Mouse (Mus musculus) CH12.LX (cell line): ENCODE measurements around the gene Sds.

Source experiments
- CTCF ChIP-seq, 2 experiments: IDR thresholded peaks in 1 of 2; conservative IDR thresholded peaks in 1 of 2; 2 replicates each; pipeline ENCODE4 v1.5.1; 2011 to 2012; ENCODE audit warnings: low read depth in 2 of 2, low read length in 2 of 2, improper control_type of control experiment in 1 of 2, inconsistent platforms in 1 of 2, mild to moderate bottlenecking in 1 of 2, moderate library complexity in 1 of 2
- MAX ChIP-seq: IDR thresholded peaks from 2 replicates; pipeline ENCODE4 v1.6.1; 2011; ENCODE audit warnings: low read length, improper control_type of control experiment

DNA sequence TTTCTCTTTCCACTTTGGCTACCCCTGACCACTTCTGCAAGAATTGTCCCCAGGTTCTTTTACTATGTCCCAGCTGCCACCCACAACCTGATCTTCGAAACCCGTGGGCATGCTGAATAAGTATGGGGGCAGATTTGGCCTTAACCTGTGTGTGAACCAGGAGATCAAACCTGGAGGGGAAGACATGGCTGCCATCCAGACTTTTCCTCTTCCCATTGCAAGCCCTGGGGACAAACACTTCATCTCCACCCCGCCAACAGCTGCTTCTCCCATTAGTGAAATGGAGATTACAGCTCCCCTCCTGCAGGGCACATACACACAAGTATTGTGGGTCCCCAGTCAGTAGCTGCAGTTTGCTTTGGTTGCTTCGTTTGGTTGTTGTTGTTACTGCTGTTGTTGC lies 31.0 kb downstream of the Sds start:
- TF ChIP-seq CTCF (conservative IDR thresholded peaks at IDR 0.05 in 1 of 2, IDR thresholded peaks at IDR 0.05 in 1 of 2; ENCODE audit: low read depth in 2 of 2, low read length in 2 of 2), result no peak
- TF ChIP-seq MAX, result no peak
